Mouse (Mus musculus) MEL-GATA-1-ER (cell line): ENCODE results near the gene Angptl2.

Experiments used
- DNase-seq: peaks from one replicate; pipeline ENCODE4 v3.0.0-alpha.2; 2012; ENCODE audit warnings: low read depth; ENCODE audit errors: extremely low read depth

Gene Angptl2

GRCm38 (mm10) chr2:33228551-33228950, 12.7 kb downstream of the Angptl2 start:
- DNase-seq: no peak

GRCm38 (mm10) chr2:33230701-33231100, 14.8 kb downstream of the Angptl2 start:
- no peak for DNase-seq

DNA sequence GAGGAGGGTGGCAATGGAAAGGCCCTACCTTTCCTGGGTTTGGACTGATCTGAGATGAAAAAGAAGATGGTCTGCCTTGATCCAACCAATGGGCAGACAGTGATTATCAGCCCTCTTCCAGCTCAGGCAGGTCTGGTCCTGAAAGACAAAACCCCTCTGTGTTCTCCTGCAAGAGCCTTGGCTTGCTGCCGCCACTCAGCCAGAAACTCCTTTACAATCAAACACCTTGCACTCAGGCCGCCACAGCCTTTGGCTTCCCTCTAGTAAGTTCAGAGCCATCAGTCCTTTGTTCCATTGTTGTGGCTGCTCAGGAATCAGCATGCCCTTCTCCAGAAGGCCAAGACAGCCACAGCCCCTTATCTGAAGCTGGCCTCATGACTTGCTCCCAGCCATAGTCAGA, 15.9 kb downstream of the Angptl2 start:
- DNase-seq: no peak

- DNase-seq: no peak
Observed at GRCm38 (mm10) chr2:33232782-33233570, 17.1 kb downstream of the Angptl2 start.

- no peak for DNase-seq
Observed at GRCm38 (mm10) chr2:33233856-33234255, 18.0 kb downstream of the Angptl2 start.

- DNase-seq: no peak
Observed at GRCm38 (mm10) chr2:33234848-33235247, 19.0 kb downstream of the Angptl2 start.

- no peak for DNase-seq
Observed at GRCm38 (mm10) chr2:33237581-33237980, 21.7 kb downstream of the Angptl2 start.

- DNase-seq: no peak
Observed at GRCm38 (mm10) chr2:33244880-33245279, 29.0 kb downstream of the Angptl2 start.

GRCm38 (mm10) chr2:33245350-33245749, 29.5 kb downstream of the Angptl2 start:
- DNase-seq: no peak

DNA sequence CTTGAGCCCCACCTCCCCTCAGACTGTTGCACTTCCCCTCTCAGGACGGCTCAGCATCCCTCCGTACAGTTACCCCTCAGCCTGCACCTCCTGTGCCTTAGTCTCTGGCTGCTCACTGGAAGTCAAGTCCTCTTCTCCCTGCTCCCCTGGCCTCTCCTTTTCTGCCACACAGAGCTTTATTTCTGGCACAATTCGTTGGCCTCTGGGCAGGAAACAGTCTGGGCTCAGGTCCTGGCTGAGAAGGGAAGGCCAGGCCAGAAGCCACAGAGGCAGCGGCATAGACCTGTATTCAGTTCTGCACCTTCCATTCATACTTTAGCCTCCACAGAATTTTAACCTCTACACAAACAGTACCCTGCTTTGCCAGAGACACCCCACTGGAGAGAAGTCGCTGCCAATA, 31.0 kb downstream of the Angptl2 start:
- no peak for DNase-seq

DNA sequence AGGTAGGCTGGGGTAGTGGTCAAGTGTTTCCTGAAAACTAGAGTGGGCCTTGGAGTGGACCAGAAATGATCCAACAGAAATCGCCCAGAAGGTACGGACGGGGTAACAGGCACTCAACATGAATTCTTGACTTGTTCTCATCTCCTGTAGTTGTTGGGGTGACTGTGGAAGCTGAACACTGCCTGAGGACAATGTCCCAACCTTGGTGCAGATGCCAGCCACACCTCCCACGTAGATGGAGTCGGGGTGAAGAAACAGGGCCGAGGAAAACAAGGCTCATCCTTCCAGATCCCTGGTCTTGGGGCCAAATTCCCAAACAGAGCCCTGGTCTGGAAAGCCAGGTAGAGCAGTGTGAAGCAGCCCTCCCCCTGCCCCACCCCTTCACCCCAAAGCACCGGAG, 32.7 kb downstream of the Angptl2 start:
- no peak for DNase-seq

DNA sequence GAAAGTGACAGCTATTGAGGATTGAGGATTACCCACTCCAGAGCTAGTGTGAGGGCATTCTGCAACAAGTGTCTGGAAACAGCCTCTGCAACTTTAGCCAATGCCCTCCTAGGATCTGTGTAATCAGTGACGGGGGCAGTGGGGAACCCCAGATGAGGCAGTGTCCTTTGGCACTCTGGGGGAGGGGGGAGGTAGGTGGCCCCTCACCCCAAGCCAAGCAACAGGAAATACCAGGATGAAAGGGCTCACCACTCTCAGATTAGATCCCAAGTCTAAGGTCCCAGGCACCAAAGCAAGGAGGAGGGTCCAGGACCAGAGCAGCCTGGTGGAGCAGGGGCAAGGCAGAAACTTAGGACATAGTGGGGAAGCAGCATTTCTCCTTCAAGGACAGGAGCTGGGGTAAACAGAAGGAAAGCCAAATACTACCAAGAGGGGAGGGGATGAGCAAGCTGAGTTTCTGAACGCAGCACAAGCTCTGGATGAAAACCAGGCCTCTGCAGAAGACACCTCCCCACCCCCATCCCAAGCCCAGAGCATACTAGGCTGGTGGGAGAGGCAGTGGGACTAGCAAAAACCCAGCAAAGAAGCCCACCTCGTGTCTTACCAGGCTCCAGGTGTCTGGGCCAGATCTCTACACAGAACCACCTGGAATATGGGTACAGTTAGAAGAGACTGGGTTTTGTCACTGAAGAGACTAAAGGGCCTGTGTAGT, 34.2 kb downstream of the Angptl2 start:
- no peak for DNase-seq

- DNase-seq: no peak
Observed at GRCm38 (mm10) chr2:33252751-33253150, 36.9 kb downstream of the Angptl2 start.

- DNase-seq: no peak
Observed at GRCm38 (mm10) chr2:33253572-33254190, 37.8 kb downstream of the Angptl2 start.

- DNase-seq: no peak
Observed at GRCm38 (mm10) chr2:33254318-33254985, 38.6 kb downstream of the Angptl2 start.

DNA sequence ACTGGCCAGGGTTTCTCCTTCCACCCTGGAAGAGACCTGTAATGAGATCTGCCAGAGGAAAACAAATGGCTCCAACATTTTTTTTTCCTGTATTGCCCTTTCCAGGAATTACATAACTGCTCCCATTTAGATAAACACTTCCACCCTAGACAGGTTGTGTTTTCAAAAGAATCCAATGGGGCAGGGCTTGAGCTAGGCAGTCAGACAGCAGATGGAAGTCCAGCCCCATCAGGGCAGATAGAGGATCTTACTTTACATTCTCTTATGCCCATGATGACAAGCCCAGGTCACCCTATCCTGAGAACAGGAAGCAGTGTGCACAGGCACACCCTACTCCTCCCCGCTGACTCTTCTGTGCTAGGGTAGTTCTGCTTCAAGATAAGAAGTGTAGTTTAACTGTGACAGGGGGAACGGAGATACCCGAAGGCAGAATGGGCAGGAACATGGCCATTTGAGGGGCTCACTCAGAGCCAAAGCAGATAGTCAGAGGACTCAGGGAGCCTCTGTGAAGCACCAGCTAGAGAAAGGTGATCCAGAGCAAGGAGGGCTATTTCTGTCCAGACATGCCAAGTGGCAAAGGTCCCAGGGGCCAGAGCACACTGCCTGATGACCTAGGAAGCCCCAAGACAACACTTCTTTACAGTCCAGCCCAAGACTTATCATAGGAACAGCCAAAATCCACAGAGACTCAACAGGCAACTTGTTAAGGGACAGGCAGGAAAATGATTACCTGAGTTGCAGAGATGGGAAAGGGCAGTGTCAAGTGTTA, 41.1 kb downstream of the Angptl2 start:
- peak; percentile 98 for DNase-seq

DNA sequence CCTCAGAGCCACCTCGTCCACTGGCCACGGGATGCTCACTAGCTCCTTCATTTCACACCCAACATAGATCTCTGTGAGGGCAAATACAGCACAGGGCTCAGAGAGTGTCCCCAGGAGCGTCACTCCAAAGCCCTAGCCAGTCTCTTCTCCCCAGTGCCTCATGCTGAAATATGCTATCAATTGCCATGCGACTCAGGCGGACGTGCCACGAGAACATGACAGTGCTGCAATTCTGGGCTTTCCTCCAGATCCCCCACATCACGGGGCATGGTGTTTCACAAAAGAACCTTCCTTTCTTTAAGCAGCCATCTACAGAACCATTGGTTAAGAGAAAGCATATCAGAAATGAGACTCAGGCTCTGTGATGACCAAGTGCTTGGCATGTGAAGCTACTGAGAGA, 44.9 kb downstream of the Angptl2 start:
- no peak for DNase-seq

GRCm38 (mm10) chr2:33261475-33261874, 45.6 kb downstream of the Angptl2 start:
- no peak for DNase-seq

DNA sequence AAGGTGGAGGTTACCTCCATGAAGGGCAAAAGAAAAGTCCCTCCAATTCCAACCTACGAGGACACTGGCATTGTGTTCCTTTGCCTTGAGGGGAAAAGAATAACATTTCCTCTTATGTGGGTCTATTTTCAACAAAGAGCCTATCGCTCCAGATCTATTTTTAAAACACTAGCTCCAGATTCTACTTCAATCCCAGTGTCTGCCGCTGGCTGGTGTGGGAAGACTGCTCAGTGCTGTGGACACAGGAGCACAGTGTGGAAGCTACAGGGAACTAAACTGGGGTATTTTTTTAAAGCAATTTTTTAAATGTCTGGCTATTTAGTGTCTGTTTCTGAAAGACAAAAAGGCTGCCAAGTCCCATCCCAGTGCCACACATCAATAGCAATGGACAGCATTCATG, 49.9 kb downstream of the Angptl2 start:
- DNase-seq: no peak

DNA sequence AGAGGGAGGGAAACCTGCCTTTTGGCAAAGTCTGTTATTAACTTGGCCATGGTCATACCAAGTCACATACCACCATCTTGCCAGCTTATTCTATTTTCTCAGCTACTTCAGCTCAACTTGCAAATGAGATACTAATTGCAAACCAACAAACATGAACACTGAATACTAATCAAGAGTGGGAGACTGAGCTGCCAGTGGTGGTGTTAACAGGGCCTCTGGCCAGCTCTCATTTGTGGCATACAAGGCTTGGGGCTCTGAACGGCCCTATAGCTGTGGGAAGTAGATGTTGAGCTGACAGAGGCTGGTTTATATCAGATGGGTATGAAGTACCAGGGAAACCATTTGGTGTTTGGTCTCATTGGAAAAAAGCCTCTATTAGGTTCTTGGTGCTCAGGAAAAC, 51.2 kb downstream of the Angptl2 start:
- DNase-seq: no peak
